ENCODE assay signal across 8 mouse cellular contexts in genomic region chr4:87647932-87648911, GRCm38 (mm10).
DNase-seq lines count a peak whose midpoint lies in the region; ATAC-seq and TF ChIP-seq lines count a peak whose summit lies in the region.

No protein-coding gene starts in this region.

- peak; percentile 94 for ATAC-seq in midbrain, embryonic 13.5 days

- H3K36me3 ChIP-seq in midbrain, embryonic 13.5 days: no peaks in the 10 kb centered on the region

- H3K4me1 ChIP-seq in midbrain, embryonic 13.5 days (replicated peaks): peaks cover 36% of the 10 kb centered on the region

- peak overlapping the region; percentile 63 for H3K4me2 ChIP-seq in midbrain, embryonic 13.5 days (replicated peaks)

- H3K9ac ChIP-seq in midbrain, embryonic 13.5 days (replicated peaks): peak overlapping the region; percentile 43; the same call in 1 of the 2 replicates

- peak overlapping the region; percentile 12 for H3K4me3 ChIP-seq in left cerebral cortex, adult 2 months
- H3K4me3 ChIP-seq in midbrain, embryonic 13.5 days (replicated peaks): peak overlapping the region; percentile 33

- peaks cover 3% of the 10 kb centered on the region; the same call in 1 of the 2 replicates for H3K9me3 ChIP-seq in midbrain, embryonic 13.5 days

- no peak for TF ChIP-seq CTCF in left cerebral cortex, adult 2 months (IDR thresholded peaks at IDR 0.05)

- H3K27me3 ChIP-seq in midbrain, embryonic 13.5 days: 0 out of 2 replicates have a peak, but pooled peaks cover 3% of the 10 kb centered on the region

- WGBS in midbrain, embryonic 13.5 days: 3% methylated on average over 26 of the region's 26 CpGs

- DNase-seq in left cerebral cortex, adult 18-20 months (ENCODE audit: low spot score in 2 of 2): peak; percentile 20 to 34
- DNase-seq in left cerebral cortex, adult 11 months (ENCODE audit: low spot score): no peak
- peak; percentile 79 for DNase-seq in embryo, embryonic 11 days
- peak; percentile 59 for DNase-seq in heart, postnatal 4 days
- DNase-seq in left cerebral cortex, adult 2 months (ENCODE audit: extremely low spot score in 1 of 2, low spot score in 2 of 2): peak in 1 of 2 experiments; percentile 19
- DNase-seq in urinary bladder, adult 2 months (ENCODE audit: low spot score): peak; percentile 24
- DNase-seq in thymus, postnatal 0 days (ENCODE audit: low spot score): no peak

- no peak overlapping the region for H3K27ac ChIP-seq in left cerebral cortex, adult 2 months
- H3K27ac ChIP-seq in midbrain, embryonic 13.5 days: peak overlapping the region; percentile 75

- intact Hi-C loops in left cerebral cortex, adult 2 months (cut with DNase I): loop anchor here (5.0 kb wide), 1 partner anchor 81 kb away; no protein-coding TSS in a partner anchor

Comparison
In these comparisons a context has a peak if more than half of its experiments do, and no peak if none do; other contexts are left out.
1. DNase-seq: peak in left cerebral cortex, adult 18-20 months (2 of 2), embryo, embryonic 11 days (single experiment), heart, postnatal 4 days (single experiment) and urinary bladder, adult 2 months (single experiment); none in left cerebral cortex, adult 11 months (single experiment) and thymus, postnatal 0 days (single experiment).